Mouse (Mus musculus) heart, embryonic 16.5 days (tissue): ENCODE results near the gene Nr5a2. TPM values are rescaled to one million over a fixed set of nuclear protein-coding genes. Genes with fewer than 3 reads are reported as not detected.

Source experiments
- ATAC-seq: fragments of 200-750 bp; cut with Nextera tagmentation; replicated peaks from 2 replicates; pipeline ENCODE4 v1.8.0; 2017; ENCODE audit warnings: moderate number of reproducible peaks; ENCODE audit not compliant: insufficient read depth, low FRiP score; ENCODE audit errors: extremely low read depth
- H3K27ac ChIP-seq: fragments of 300-500 bp; sonication (generic); 2 replicates; pipeline ENCODE4 v1.5.1; 2014; ENCODE audit warnings: mild to moderate bottlenecking, low read length, control low read depth, moderate library complexity
- H3K27me3 ChIP-seq: fragments of 300-500 bp; sonication (generic); 2 replicates; pipeline ENCODE4 v1.6.1; 2014; ENCODE audit warnings: low read length, mixed read lengths; ENCODE audit not compliant: control insufficient read depth, insufficient read depth
- H3K36me3 ChIP-seq: fragments of 300-500 bp; sonication (generic); 2 replicates; pipeline ENCODE4 v1.6.1; 2014; ENCODE audit not compliant: control insufficient read depth, insufficient read depth
- H3K4me1 ChIP-seq: fragments of 300-500 bp; sonication (generic); 2 replicates; pipeline ENCODE4 v1.6.1; 2014; ENCODE audit warnings: low read length, mixed read lengths; ENCODE audit not compliant: control insufficient read depth, insufficient read depth
- H3K4me2 ChIP-seq: fragments of 300-500 bp; sonication (generic); 2 replicates; pipeline ENCODE4 v1.6.1; 2014; ENCODE audit warnings: low read depth, mild to moderate bottlenecking, control low read depth, low read length
- H3K4me3 ChIP-seq: fragments of 300-500 bp; sonication (generic); 2 replicates; pipeline ENCODE4 v1.5.1; 2014; ENCODE audit warnings: mild to moderate bottlenecking, control low read depth, low read length
- H3K9ac ChIP-seq: fragments of 300-500 bp; sonication (generic); 2 replicates; pipeline ENCODE4 v1.6.1; 2014; ENCODE audit warnings: low read length, control low read depth
- H3K9me3 ChIP-seq: fragments of 300-500 bp; sonication (generic); replicated peaks from 2 replicates; pipeline ENCODE4 v1.6.1; 2016; ENCODE audit warnings: low read length; ENCODE audit not compliant: control insufficient read depth
- WGBS: fragments of 180-500 bp; shearing (Covaris S2); extraction: QIAGEN DNeasy Blood & Tissue Kit; methylation state at CpG from one replicate; pipeline ENCODE4 v1.1.7; 2014; 5-methylcytosine and 5-hydroxymethylcytosine counted together
- polyA plus RNA-seq: library from polyadenylated mRNA; unstranded; fragments of >200 nt; fragmentation: Nextera tagmentation; extraction: Ambion mirVana; gene quantifications from 2 replicates; pipeline ENCODE4 v1.2.1, GENCODE M21; 2015

Nr5a2 gene
- polyA plus RNA-seq, 1 experiment from 2014 or later = 0.50 TPM

- H3K9ac ChIP-seq = no peak overlapping the region
- WGBS = 90% methylated on average over 6 of the region's 6 CpGs
- no peak overlapping the region for H3K4me2 ChIP-seq
- no peak for ATAC-seq
- no peaks in the 10 kb centered on the region for H3K36me3 ChIP-seq
- no peaks in the 10 kb centered on the region for H3K27me3 ChIP-seq
- no peak overlapping the region for H3K4me3 ChIP-seq
- H3K9me3 ChIP-seq = no peaks in the 10 kb centered on the region
- H3K4me1 ChIP-seq = no peaks in the 10 kb centered on the region
- no peak overlapping the region for H3K27ac ChIP-seq
Measured at GRCm38 (mm10) chr1:136909494-136910037, 50.7 kb downstream of the Nr5a2 start.

GRCm38 (mm10) chr1:136898130-136898529, 62.1 kb downstream of the Nr5a2 start:
- no peak overlapping the region for H3K27ac ChIP-seq
- 84% methylated on average over 4 of the region's 4 CpGs for WGBS
- peaks cover 8% of the 10 kb centered on the region for H3K4me1 ChIP-seq
- H3K9me3 ChIP-seq = peaks cover 6% of the 10 kb centered on the region; the same call in 1 of the 2 replicates
- no peak overlapping the region for H3K9ac ChIP-seq
- H3K4me3 ChIP-seq = no peak overlapping the region
- H3K27me3 ChIP-seq = no peaks in the 10 kb centered on the region
- no peak overlapping the region for H3K4me2 ChIP-seq
- ATAC-seq = no peak
- no peaks in the 10 kb centered on the region for H3K36me3 ChIP-seq

- Histone ChIP-seq H3K9ac (no peak overlapping the region), H3K9me3 (peaks cover 3% of the 10 kb centered on the region; the same call in 1 of the 2 replicates), H3K4me2 (no peak overlapping the region), H3K27me3 (no peaks in the 10 kb centered on the region), H3K27ac (no peak overlapping the region), H3K36me3 (no peaks in the 10 kb centered on the region), H3K4me3 (no peak overlapping the region), H3K4me1 (peaks cover 8% of the 10 kb centered on the region)
- no peak for ATAC-seq
- WGBS = 56% methylated on average over 6 of the region's 6 CpGs
Measured at GRCm38 (mm10) chr1:136896351-136896750, 63.9 kb downstream of the Nr5a2 start.

GRCm38 (mm10) chr1:136895877-136896276, 64.4 kb downstream of the Nr5a2 start:
- H3K4me3 ChIP-seq = no peak overlapping the region
- no peak for ATAC-seq
- 88% methylated on average over 8 of the region's 8 CpGs for WGBS

GRCm38 (mm10) chr1:136894753-136895152, 65.5 kb downstream of the Nr5a2 start:
- no peak overlapping the region for H3K27ac ChIP-seq
- no peak overlapping the region for H3K9ac ChIP-seq
- no peaks in the 10 kb centered on the region for H3K36me3 ChIP-seq
- H3K9me3 ChIP-seq = no peaks in the 10 kb centered on the region
- no peak for ATAC-seq
- no peak overlapping the region for H3K4me3 ChIP-seq
- H3K27me3 ChIP-seq = no peaks in the 10 kb centered on the region
- H3K4me1 ChIP-seq = peaks cover 8% of the 10 kb centered on the region
- 63% methylated on average over 2 of the region's 2 CpGs for WGBS
- H3K4me2 ChIP-seq = no peak overlapping the region

More at GRCm38 (mm10) chr1:136895877-136896276, 64.4 kb downstream of the Nr5a2 start:
- no peak overlapping the region for H3K27ac ChIP-seq
- no peak overlapping the region for H3K4me2 ChIP-seq
- no peaks in the 10 kb centered on the region for H3K36me3 ChIP-seq
- no peak overlapping the region for H3K9ac ChIP-seq
- no peaks in the 10 kb centered on the region for H3K27me3 ChIP-seq
- H3K9me3 ChIP-seq = no peaks in the 10 kb centered on the region
- H3K4me1 ChIP-seq = peaks cover 8% of the 10 kb centered on the region

- peaks cover 3% of the 10 kb centered on the region; the same call in 1 of the 2 replicates for H3K4me1 ChIP-seq
- H3K4me2 ChIP-seq = no peak overlapping the region
- no peaks in the 10 kb centered on the region for H3K27me3 ChIP-seq
- H3K4me3 ChIP-seq = no peak overlapping the region
- WGBS = 90% methylated on average over 6 of the region's 6 CpGs
- H3K9ac ChIP-seq = no peak overlapping the region
- H3K36me3 ChIP-seq = no peaks in the 10 kb centered on the region
- H3K9me3 ChIP-seq = no peaks in the 10 kb centered on the region
- ATAC-seq = no peak
- H3K27ac ChIP-seq = no peak overlapping the region
Measured at GRCm38 (mm10) chr1:136893162-136893561, 67.1 kb downstream of the Nr5a2 start.

GRCm38 (mm10) chr1:136890439-136890838, 69.8 kb downstream of the Nr5a2 start:
- Histone ChIP-seq H3K36me3 (no peaks in the 10 kb centered on the region), H3K4me1 (no peaks in the 10 kb centered on the region), H3K27me3 (no peaks in the 10 kb centered on the region), H3K27ac (no peak overlapping the region), H3K9me3 (no peaks in the 10 kb centered on the region), H3K4me2 (no peak overlapping the region), H3K9ac (no peak overlapping the region), H3K4me3 (no peak overlapping the region)
- WGBS = 64% methylated on average over 7 of the region's 7 CpGs
- ATAC-seq = no peak

- no peaks in the 10 kb centered on the region for H3K9me3 ChIP-seq
- H3K9ac ChIP-seq = no peak overlapping the region
- WGBS = 80% methylated on average over 6 of the region's 6 CpGs
- H3K27ac ChIP-seq = no peak overlapping the region
- ATAC-seq = no peak
- H3K27me3 ChIP-seq = no peaks in the 10 kb centered on the region
- no peaks in the 10 kb centered on the region for H3K36me3 ChIP-seq
- no peak overlapping the region for H3K4me2 ChIP-seq
- no peak overlapping the region for H3K4me3 ChIP-seq
- H3K4me1 ChIP-seq = no peaks in the 10 kb centered on the region
Measured at GRCm38 (mm10) chr1:136888704-136889103, 71.5 kb downstream of the Nr5a2 start.

- Histone ChIP-seq H3K4me1 (no peaks in the 10 kb centered on the region), H3K4me3 (no peak overlapping the region), H3K9me3 (no peaks in the 10 kb centered on the region), H3K9ac (no peak overlapping the region), H3K27ac (no peak overlapping the region), H3K4me2 (no peak overlapping the region), H3K36me3 (no peaks in the 10 kb centered on the region), H3K27me3 (no peaks in the 10 kb centered on the region)
- ATAC-seq = no peak
- 31% methylated on average over 6 of the region's 6 CpGs for WGBS
Measured at GRCm38 (mm10) chr1:136886678-136887077, 73.6 kb downstream of the Nr5a2 start.
